Mouse (Mus musculus): Measurements from ENCODE around the gene Cep57. TPM values are rescaled to one million over a fixed set of nuclear protein-coding genes. Genes with fewer than 3 reads are reported as not detected.
"Not testable (repeated sequence)": the region's sequence is repeated elsewhere in the genome, so short reads cannot be mapped to it uniquely, and the experiment has no call there.

The Cep57 gene
- polyA plus RNA-seq, 1 experiment from 2014 or later: 66.1 TPM

DNA sequence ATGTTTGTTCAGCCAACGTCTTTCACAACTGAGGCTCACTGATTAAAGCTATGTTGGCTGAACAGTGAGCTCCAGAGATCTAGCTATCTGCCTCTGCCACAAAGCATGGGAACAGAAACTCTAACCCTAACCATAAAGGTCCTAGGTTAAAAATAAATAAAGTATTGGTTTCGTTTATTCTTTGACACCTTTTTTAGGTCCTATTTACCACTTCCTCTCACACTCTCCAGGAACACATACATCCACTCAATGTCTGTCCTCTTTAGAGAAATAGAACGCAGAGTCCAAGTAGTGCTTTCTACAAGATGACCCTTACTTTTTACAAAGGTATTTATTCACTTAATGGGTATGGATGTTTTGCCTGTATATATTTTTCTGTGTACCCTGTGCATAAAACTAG lies 6.1 kb downstream of the Cep57 start:
- ATAC-seq (ENCODE audit: low FRiP score) (no peak), DNase-seq (ENCODE audit: low spot score) (no peak)
- H3K4me3 ChIP-seq (ENCODE audit: low read depth, low read length): no peak overlapping the region
- H3K27ac ChIP-seq (ENCODE audit: low read depth, low read length): no peak overlapping the region
- H3K36me3 ChIP-seq (ENCODE audit: control insufficient read depth, insufficient read depth, low read length): peaks cover 8% of the 10 kb centered on the region; the same call in 1 of the 2 replicates
- no peaks in the 10 kb centered on the region for H3K4me1 ChIP-seq (replicated peaks; ENCODE audit: control insufficient read depth, insufficient read depth, low read length)
- 97% methylated on average over 3 of the region's 3 CpGs for WGBS
- no peak overlapping the region for H3K4me2 ChIP-seq (replicated peaks; ENCODE audit: low read depth, low read length)
- no peaks in the 10 kb centered on the region for H3K27me3 ChIP-seq (ENCODE audit: control insufficient read depth, insufficient read depth, low read length)
- H3K9me3 ChIP-seq (ENCODE audit: control insufficient read depth, low read length): no peaks in the 10 kb centered on the region
- H3K9ac ChIP-seq (ENCODE audit: low read depth, low read length): no peak overlapping the region

DNA sequence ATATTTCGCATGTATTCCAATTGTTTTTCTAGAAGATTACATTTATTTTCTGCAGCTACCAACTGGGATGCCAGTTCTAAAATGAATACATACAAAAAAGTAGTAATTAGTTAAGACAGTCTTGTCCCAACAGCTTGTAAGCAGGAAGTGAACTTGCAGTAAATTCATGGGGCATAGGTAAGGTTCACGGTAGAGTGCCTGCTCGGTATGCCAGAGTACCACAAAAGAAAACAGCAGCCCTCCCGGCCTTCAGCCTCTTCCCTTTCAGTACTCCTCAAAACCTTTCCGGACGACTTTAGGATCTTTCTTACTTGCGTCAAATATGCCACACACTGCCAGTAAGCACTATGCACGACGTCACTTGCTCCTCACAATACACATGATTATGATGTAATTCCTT lies 8.5 kb downstream of the Cep57 start:
- peaks cover 8% of the 10 kb centered on the region for H3K36me3 ChIP-seq (ENCODE audit: control insufficient read depth, insufficient read depth, low read length)
- DNase-seq (ENCODE audit: low spot score): no peak
- no peaks in the 10 kb centered on the region for H3K9me3 ChIP-seq (ENCODE audit: control insufficient read depth, low read length)
- H3K4me2 ChIP-seq (replicated peaks; ENCODE audit: low read depth, low read length): no peak overlapping the region
- H3K4me3 ChIP-seq (ENCODE audit: low read depth, low read length): no peak overlapping the region
- no peak overlapping the region for H3K27ac ChIP-seq (ENCODE audit: low read depth, low read length)
- H3K9ac ChIP-seq (ENCODE audit: low read depth, low read length): no peak overlapping the region
- H3K4me1 ChIP-seq (replicated peaks; ENCODE audit: control insufficient read depth, insufficient read depth, low read length): no peaks in the 10 kb centered on the region
- no peak for ATAC-seq (ENCODE audit: low FRiP score)
- 88% methylated on average over 9 of the region's 9 CpGs for WGBS
- H3K27me3 ChIP-seq (ENCODE audit: control insufficient read depth, insufficient read depth, low read length): no peaks in the 10 kb centered on the region

DNA sequence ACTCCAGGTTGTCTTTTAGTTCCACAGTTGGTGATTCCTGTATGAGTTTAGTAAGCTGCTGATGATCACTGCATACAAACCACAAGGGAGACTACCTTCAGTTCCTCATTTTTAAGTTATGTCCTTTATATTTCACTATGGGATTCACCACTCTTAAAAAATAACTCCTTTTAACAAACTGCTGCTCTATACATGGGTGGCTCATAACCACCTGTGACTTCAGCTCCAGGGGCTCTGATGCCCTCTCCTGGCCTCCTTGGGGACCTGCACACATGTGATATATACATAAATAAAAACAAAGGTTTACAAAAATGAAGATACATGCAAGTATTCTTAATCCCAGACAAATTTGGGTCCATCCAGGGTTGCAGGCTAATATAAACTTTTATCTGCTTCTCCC lies 17.0 kb downstream of the Cep57 start:
- Histone ChIP-seq H3K4me2 (replicated peaks; ENCODE audit: low read depth, low read length) (no peak overlapping the region), H3K36me3 (ENCODE audit: control insufficient read depth, insufficient read depth, low read length) (peaks cover 3% of the 10 kb centered on the region), H3K27me3 (ENCODE audit: control insufficient read depth, insufficient read depth, low read length) (no peaks in the 10 kb centered on the region), H3K9me3 (ENCODE audit: control insufficient read depth, low read length) (no peaks in the 10 kb centered on the region), H3K4me1 (replicated peaks; ENCODE audit: control insufficient read depth, insufficient read depth, low read length) (no peaks in the 10 kb centered on the region), H3K27ac (ENCODE audit: low read depth, low read length) (no peak overlapping the region), H3K4me3 (ENCODE audit: low read depth, low read length) (no peak overlapping the region), H3K9ac (ENCODE audit: low read depth, low read length) (no peak overlapping the region)
- ATAC-seq (ENCODE audit: low FRiP score) (no peak), DNase-seq (ENCODE audit: low spot score) (no peak)

DNA sequence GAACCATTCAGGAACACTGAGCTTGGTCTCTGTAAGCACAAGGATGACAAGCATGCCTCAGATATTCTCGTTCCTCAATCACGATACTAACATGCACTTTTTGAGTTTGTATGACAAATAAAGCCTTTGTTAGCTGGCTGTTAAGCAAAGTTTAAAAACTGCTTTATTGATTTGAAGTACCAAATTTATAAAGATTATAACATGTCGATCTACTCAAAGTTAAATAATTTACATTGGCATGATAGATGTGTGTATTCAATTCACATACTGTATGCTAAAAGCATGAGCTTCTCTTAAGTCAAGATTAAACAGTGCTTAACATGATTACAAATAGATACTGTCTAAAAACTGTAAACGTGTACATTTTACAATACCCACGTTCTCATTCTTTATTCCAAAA lies 19.2 kb downstream of the Cep57 start:
- H3K4me3 ChIP-seq (ENCODE audit: low read depth, low read length): no peak overlapping the region
- H3K27me3 ChIP-seq (ENCODE audit: control insufficient read depth, insufficient read depth, low read length): no peaks in the 10 kb centered on the region
- H3K9me3 ChIP-seq (ENCODE audit: control insufficient read depth, low read length): no peaks in the 10 kb centered on the region
- DNase-seq (ENCODE audit: low spot score) (no peak), ATAC-seq (ENCODE audit: low FRiP score) (no peak)
- H3K4me2 ChIP-seq (replicated peaks; ENCODE audit: low read depth, low read length): no peak overlapping the region
- WGBS: 95% methylated on average over 5 of the region's 5 CpGs
- peaks cover 3% of the 10 kb centered on the region for H3K36me3 ChIP-seq (ENCODE audit: control insufficient read depth, insufficient read depth, low read length)
- no peaks in the 10 kb centered on the region for H3K4me1 ChIP-seq (replicated peaks; ENCODE audit: control insufficient read depth, insufficient read depth, low read length)
- H3K9ac ChIP-seq (ENCODE audit: low read depth, low read length): no peak overlapping the region
- no peak overlapping the region for H3K27ac ChIP-seq (ENCODE audit: low read depth, low read length)

DNA sequence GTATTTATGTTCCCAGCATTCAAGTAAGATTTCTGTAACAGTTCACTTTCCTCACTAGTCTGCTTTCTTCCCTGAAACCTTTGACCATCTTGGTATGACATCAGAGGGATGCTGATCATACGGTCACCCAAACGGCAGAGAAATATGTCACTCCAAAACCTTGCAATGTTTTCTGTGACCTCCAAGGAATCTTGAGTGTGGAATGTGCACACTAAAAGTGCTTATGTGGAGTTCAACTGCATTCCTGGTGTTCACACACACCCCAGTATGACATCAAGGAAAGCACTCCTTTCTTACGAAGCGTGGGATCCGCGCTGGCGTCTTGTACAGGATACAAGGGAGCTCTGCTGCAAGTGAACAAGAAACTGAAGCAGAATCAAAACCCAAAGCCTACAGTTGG lies 20.1 kb downstream of the Cep57 start:
- no peak for DNase-seq (ENCODE audit: low spot score)
- H3K36me3 ChIP-seq (ENCODE audit: control insufficient read depth, insufficient read depth, low read length): peaks cover 3% of the 10 kb centered on the region
- 94% methylated on average over 7 of the region's 7 CpGs for WGBS

DNA sequence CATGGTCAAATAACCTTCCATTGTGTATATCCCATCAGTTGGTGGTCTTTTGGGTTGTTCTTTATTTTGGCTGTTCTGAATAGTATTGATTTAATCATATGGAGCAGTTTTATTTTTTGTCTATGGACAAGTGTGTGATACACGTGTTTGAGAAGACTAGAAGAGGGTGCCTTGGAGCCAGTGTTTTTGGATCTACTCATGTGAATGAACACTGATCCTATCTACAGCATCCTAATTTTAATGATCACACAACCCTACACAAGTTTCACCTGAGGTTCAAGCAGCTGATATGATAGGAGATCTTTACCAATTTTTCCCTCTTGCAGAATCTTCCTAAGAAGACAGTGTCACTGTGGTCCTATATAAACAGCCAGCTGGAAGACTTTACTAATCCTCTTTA lies 22.4 kb downstream of the Cep57 start:
- Histone ChIP-seq H3K4me2 (replicated peaks; ENCODE audit: low read depth, low read length) (no peak overlapping the region), H3K4me1 (replicated peaks; ENCODE audit: control insufficient read depth, insufficient read depth, low read length) (no peaks in the 10 kb centered on the region), H3K27me3 (ENCODE audit: control insufficient read depth, insufficient read depth, low read length) (no peaks in the 10 kb centered on the region), H3K27ac (ENCODE audit: low read depth, low read length) (no peak overlapping the region), H3K9ac (ENCODE audit: low read depth, low read length) (no peak overlapping the region), H3K36me3 (ENCODE audit: control insufficient read depth, insufficient read depth, low read length) (peaks cover 5% of the 10 kb centered on the region), H3K4me3 (ENCODE audit: low read depth, low read length) (no peak overlapping the region), H3K9me3 (ENCODE audit: control insufficient read depth, low read length) (no peaks in the 10 kb centered on the region)
- DNase-seq (ENCODE audit: low spot score) (no peak), ATAC-seq (ENCODE audit: low FRiP score) (no peak)
- WGBS: 74% methylated on average over 1 of the region's 1 CpGs

More for the DNA sequence above, 20.1 kb downstream of the Cep57 start:
- Histone ChIP-seq H3K27me3 (ENCODE audit: control insufficient read depth, insufficient read depth, low read length) (no peaks in the 10 kb centered on the region), H3K4me3 (ENCODE audit: low read depth, low read length) (no peak overlapping the region), H3K9ac (ENCODE audit: low read depth, low read length) (no peak overlapping the region), H3K27ac (ENCODE audit: low read depth, low read length) (no peak overlapping the region), H3K4me2 (replicated peaks; ENCODE audit: low read depth, low read length) (no peak overlapping the region), H3K9me3 (ENCODE audit: control insufficient read depth, low read length) (no peaks in the 10 kb centered on the region), H3K4me1 (replicated peaks; ENCODE audit: control insufficient read depth, insufficient read depth, low read length) (no peaks in the 10 kb centered on the region)
- no peak for ATAC-seq (ENCODE audit: low FRiP score)

DNA sequence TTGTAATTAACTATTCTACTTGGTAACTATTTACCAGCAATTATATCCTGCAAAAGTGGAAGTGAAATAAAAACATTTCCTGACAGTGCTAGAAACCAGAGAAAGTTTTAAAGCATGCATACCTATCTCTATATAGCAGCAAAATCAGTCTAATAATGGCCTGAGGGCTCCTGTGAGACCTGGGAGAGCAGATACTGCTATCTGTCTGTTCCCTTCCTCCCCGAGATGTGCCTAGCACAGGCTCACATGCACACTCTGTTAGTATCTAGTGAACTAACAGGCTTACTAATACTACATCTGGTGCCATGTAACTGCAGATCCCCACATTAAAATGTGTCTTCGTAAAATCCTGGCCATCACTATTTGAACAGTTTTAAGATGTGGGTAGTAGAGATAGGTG lies 32.2 kb downstream of the Cep57 start:
- no peaks in the 10 kb centered on the region for H3K27me3 ChIP-seq (ENCODE audit: control insufficient read depth, insufficient read depth, low read length)
- WGBS: 88% methylated on average over 2 of the region's 2 CpGs
- no peak overlapping the region for H3K27ac ChIP-seq (ENCODE audit: low read depth, low read length)
- H3K4me2 ChIP-seq (replicated peaks; ENCODE audit: low read depth, low read length): no peak overlapping the region
- H3K9ac ChIP-seq (ENCODE audit: low read depth, low read length): no peak overlapping the region
- ATAC-seq (ENCODE audit: low FRiP score) (no peak), DNase-seq (ENCODE audit: low spot score) (no peak)
- H3K9me3 ChIP-seq (ENCODE audit: control insufficient read depth, low read length): no peaks in the 10 kb centered on the region
- no peaks in the 10 kb centered on the region for H3K4me1 ChIP-seq (replicated peaks; ENCODE audit: control insufficient read depth, insufficient read depth, low read length)
- 0 out of 2 replicates have a peak, but pooled peaks cover 7% of the 10 kb centered on the region for H3K36me3 ChIP-seq (ENCODE audit: control insufficient read depth, insufficient read depth, low read length)
- no peak overlapping the region for H3K4me3 ChIP-seq (ENCODE audit: low read depth, low read length)

DNA sequence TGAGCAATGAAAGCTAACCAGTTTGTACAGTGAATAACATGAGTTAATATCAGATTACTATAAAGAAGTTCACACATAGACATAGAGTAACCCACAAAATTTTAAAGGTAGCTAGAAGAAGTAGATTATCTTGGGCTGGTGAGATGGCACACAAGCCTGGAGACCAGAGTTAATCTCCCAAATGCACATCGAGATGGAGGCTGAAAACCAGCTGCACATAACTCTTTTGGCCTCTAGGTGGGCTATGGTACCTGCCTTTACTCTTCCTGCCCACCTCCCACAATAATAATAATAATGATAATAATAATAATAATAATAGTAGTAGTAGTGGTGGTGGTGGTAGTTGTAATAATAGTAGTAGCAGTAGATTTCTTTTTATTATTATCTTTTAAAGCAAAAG lies 32.6 kb downstream of the Cep57 start:
- H3K36me3 ChIP-seq (ENCODE audit: control insufficient read depth, insufficient read depth, low read length): 0 out of 2 replicates have a peak, but pooled peaks cover 5% of the 10 kb centered on the region

DNA sequence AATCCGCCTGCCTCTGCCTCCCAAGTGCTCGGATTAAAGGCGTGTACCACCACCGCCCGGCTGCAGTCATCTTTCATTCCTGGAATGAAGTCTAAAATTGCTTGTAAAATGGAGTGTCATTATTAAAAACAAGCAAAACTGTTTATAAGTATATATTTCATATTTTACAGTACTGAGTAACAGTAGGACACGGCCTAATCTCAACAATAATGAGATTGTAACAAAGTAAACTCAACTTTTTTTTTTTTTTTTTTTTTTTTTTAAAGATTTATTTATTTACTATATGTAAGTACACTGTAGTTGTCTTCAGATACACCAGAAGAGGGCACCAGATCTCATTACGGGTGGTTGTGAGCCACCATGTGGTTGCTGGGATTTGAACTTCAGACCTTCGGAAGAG lies 36.0 kb downstream of the Cep57 start:
- H3K27ac ChIP-seq (ENCODE audit: low read depth, low read length); H3K27me3 ChIP-seq (ENCODE audit: control insufficient read depth, insufficient read depth, low read length); H3K9ac ChIP-seq (ENCODE audit: low read depth, low read length); H3K4me2 ChIP-seq (replicated peaks; ENCODE audit: low read depth, low read length); H3K4me1 ChIP-seq (replicated peaks; ENCODE audit: control insufficient read depth, insufficient read depth, low read length); H3K36me3 ChIP-seq (ENCODE audit: control insufficient read depth, insufficient read depth, low read length); H3K4me3 ChIP-seq (ENCODE audit: low read depth, low read length); DNase-seq (ENCODE audit: low spot score); ATAC-seq (ENCODE audit: low FRiP score); H3K9me3 ChIP-seq (ENCODE audit: control insufficient read depth, low read length): not testable (repeated sequence)
- WGBS: 97% methylated on average over 7 of the region's 8 CpGs

More for the DNA sequence above, 32.6 kb downstream of the Cep57 start:
- Histone ChIP-seq H3K4me1 (replicated peaks; ENCODE audit: control insufficient read depth, insufficient read depth, low read length) (no peaks in the 10 kb centered on the region), H3K9ac (ENCODE audit: low read depth, low read length) (no peak overlapping the region), H3K4me2 (replicated peaks; ENCODE audit: low read depth, low read length) (no peak overlapping the region), H3K9me3 (ENCODE audit: control insufficient read depth, low read length) (no peaks in the 10 kb centered on the region), H3K4me3 (ENCODE audit: low read depth, low read length) (no peak overlapping the region), H3K27ac (ENCODE audit: low read depth, low read length) (no peak overlapping the region), H3K27me3 (ENCODE audit: control insufficient read depth, insufficient read depth, low read length) (no peaks in the 10 kb centered on the region)
- WGBS: 77% methylated on average over 1 of the region's 1 CpGs
- DNase-seq (ENCODE audit: low spot score) (no peak), ATAC-seq (ENCODE audit: low FRiP score) (no peak)
